Mouse (Mus musculus): Measurements from ENCODE around the gene Vmn1r218. TPM values are rescaled to one million over a fixed set of nuclear protein-coding genes. Genes with fewer than 3 reads are reported as not detected.
"Not testable (repeated sequence)": the region's sequence is repeated elsewhere in the genome, so short reads cannot be mapped to it uniquely, and the experiment has no call there.

Gene Vmn1r218
- polyA plus RNA-seq (2015; fragmentation: Nextera tagmentation; extraction: Ambion mirVana): not detected in 2 replicates

DNA sequence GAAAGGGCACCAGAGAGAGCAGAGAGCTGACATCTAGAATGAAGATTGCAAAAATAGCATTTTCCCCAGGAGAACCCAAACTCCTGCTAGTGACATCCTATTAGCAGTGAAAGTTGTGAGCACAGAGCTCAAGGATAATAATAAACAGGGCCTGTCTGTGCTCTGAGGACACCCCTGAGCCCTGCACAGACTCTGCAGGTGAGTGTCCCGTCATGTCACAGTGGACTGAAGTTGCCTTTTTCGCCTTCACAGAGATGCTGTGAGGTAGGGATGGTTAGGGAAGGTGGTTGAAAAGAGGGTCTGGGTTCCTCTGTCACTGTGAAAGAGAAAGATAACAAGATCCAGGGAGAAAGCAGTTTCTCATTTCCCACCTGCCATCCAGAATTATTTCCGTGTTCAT lies at the start of gene Vmn1r218:
TSS of gene Vmn1r218 (plus strand) at position 57 of the 400 bp plus-strand sequence.
- no peak for TF ChIP-seq CTCF (IDR thresholded peaks at IDR 0.05; ENCODE audit: low read depth)
- H3K36me3 ChIP-seq (ENCODE audit: control insufficient read depth, insufficient read depth): no peaks in the 10 kb centered on the region
- no peak for ATAC-seq
- H3K9me3 ChIP-seq (ENCODE audit: control insufficient read depth): no peaks in the 10 kb centered on the region
- no peak within 1 kb of the TSS for H3K4me2 ChIP-seq (replicated peaks; ENCODE audit: low read depth)
- no peaks in the 10 kb centered on the region for H3K27me3 ChIP-seq (replicated peaks; ENCODE audit: control insufficient read depth, insufficient read depth, low read length)
- no peak within 1 kb of the TSS for H3K27ac ChIP-seq (ENCODE audit: low read depth, low read length)
- no peak within 1 kb of the TSS for H3K4me3 ChIP-seq (ENCODE audit: low read depth, low read length)
- no peaks in the 10 kb centered on the region for H3K4me1 ChIP-seq (replicated peaks; ENCODE audit: control insufficient read depth, insufficient read depth, low read length)
- 54% methylated on average over 3 of the region's 3 CpGs for WGBS
- no peak within 1 kb of the TSS for H3K9ac ChIP-seq (ENCODE audit: low read depth, low read length)

DNA sequence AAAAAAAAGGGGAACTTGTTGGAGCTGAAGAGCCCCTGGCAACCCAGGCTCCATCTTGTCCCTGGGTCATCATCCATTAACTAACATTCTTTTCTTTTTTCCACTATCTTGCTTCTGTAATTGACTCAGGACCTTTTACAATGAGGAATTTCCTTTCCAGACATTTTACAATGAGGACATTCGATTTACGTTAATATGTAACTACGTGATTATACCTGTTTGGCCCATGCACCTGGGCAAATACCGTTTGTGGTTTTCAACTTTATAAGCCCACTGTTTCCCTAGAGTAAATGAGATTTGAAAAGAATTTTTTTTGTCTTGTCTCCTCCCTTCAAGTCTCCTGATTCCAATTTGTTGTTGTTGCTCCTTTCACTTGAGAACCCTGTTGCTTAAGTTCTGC lies 38.6 kb upstream of the Vmn1r218 start:
- H3K9me3 ChIP-seq (ENCODE audit: control insufficient read depth): no peaks in the 10 kb centered on the region
- WGBS: 38% methylated on average over 4 of the region's 4 CpGs
- no peak overlapping the region for H3K4me2 ChIP-seq (replicated peaks; ENCODE audit: low read depth)
- no peak overlapping the region for H3K27ac ChIP-seq (ENCODE audit: low read depth, low read length)
- H3K9ac ChIP-seq (ENCODE audit: low read depth, low read length): no peak overlapping the region
- no peak for TF ChIP-seq CTCF (IDR thresholded peaks at IDR 0.05; ENCODE audit: low read depth)
- H3K4me3 ChIP-seq (ENCODE audit: low read depth, low read length): no peak overlapping the region
- H3K36me3 ChIP-seq (ENCODE audit: control insufficient read depth, insufficient read depth): no peaks in the 10 kb centered on the region
- ATAC-seq: peak; percentile 83
- no peaks in the 10 kb centered on the region; the same call in 1 of the 2 replicates for H3K4me1 ChIP-seq (replicated peaks; ENCODE audit: control insufficient read depth, insufficient read depth, low read length)
- H3K27me3 ChIP-seq (replicated peaks; ENCODE audit: control insufficient read depth, insufficient read depth, low read length): no peaks in the 10 kb centered on the region

DNA sequence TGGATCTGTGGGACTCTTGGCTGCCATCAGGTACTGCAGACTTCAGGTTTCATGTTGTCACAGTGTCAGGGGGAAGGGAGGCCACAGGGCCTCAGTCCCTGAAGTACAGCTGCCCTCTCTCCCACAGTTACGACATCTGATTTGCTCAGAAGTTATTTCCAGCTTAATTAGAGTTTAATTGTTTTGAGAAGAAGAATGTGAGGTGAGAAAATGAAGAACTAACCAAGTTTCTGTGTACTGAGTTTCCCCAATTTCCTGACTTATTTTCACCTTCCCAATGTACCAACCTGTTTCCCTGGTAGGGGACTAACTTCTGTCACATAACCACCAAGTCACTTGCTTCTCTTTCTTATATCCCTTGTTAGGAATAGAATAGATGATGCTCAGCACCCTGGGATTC lies 14.8 kb upstream of the Vmn1r218 start, which contains the start of gene Vmn1r217:
TSS of gene Vmn1r217 (minus strand) at position 101 of the 400 bp plus-strand sequence.
- H3K27me3 ChIP-seq (replicated peaks; ENCODE audit: control insufficient read depth, insufficient read depth, low read length); H3K9ac ChIP-seq (ENCODE audit: low read depth, low read length); H3K4me1 ChIP-seq (replicated peaks; ENCODE audit: control insufficient read depth, insufficient read depth, low read length); H3K36me3 ChIP-seq (ENCODE audit: control insufficient read depth, insufficient read depth); H3K4me3 ChIP-seq (ENCODE audit: low read depth, low read length); H3K9me3 ChIP-seq (ENCODE audit: control insufficient read depth); H3K4me2 ChIP-seq (replicated peaks; ENCODE audit: low read depth); ATAC-seq; H3K27ac ChIP-seq (ENCODE audit: low read depth, low read length): not testable (repeated sequence)
- WGBS: 67% methylated on average over 1 of the region's 1 CpGs

DNA sequence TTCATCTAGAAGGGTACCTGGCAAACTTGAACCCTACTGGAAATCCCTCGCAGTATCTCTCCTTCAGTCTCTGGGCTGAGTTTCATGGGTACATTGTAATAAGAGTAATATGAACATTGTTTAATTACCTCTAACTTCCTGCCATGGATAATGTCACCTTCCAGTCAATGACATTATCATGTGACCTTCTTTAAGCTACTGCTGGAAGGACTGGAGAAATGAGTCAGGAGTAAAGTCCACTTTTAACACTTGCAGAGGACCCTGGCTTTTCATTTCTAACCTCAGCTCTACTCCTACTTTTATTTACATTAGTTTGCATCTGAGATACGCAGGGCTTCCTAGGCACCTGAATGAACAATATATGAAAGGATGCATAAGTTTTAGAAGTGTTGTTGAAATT lies 12.3 kb upstream of the Vmn1r218 start:
- no peaks in the 10 kb centered on the region for H3K9me3 ChIP-seq (ENCODE audit: control insufficient read depth)
- WGBS: 47% methylated on average over 2 of the region's 2 CpGs
- no peak overlapping the region for H3K4me2 ChIP-seq (replicated peaks; ENCODE audit: low read depth)
- no peak overlapping the region for H3K9ac ChIP-seq (ENCODE audit: low read depth, low read length)
- no peak overlapping the region for H3K4me3 ChIP-seq (ENCODE audit: low read depth, low read length)
- H3K27ac ChIP-seq (ENCODE audit: low read depth, low read length): no peak overlapping the region
- H3K27me3 ChIP-seq (replicated peaks; ENCODE audit: control insufficient read depth, insufficient read depth, low read length): no peaks in the 10 kb centered on the region
- no peaks in the 10 kb centered on the region for H3K4me1 ChIP-seq (replicated peaks; ENCODE audit: control insufficient read depth, insufficient read depth, low read length)
- H3K36me3 ChIP-seq (ENCODE audit: control insufficient read depth, insufficient read depth): no peaks in the 10 kb centered on the region
- ATAC-seq: peak; percentile 67
- no peak for TF ChIP-seq CTCF (IDR thresholded peaks at IDR 0.05; ENCODE audit: low read depth)

DNA sequence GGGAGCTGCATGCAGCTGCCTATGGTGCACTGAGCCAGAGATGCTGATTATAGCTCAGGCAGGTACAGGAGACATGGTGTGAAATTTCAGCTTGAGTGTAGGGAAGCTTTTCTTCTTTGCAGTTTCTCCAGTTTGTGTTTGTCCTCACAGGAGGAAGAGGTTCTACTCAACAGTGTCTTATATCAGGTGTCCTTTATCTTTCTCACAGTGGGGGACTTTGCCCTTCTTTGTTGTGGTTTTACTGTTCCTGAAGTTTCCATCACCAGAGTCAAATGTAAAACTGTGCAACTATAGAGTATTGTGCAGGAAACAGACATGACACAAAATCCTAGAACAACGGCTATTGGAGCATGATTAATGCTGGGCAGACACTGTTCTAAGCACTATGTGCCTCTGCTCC lies 546 bp downstream of the Vmn1r218 start:
- Histone ChIP-seq H3K4me3 (ENCODE audit: low read depth, low read length) (no peak overlapping the region), H3K4me1 (replicated peaks; ENCODE audit: control insufficient read depth, insufficient read depth, low read length) (no peaks in the 10 kb centered on the region), H3K27me3 (replicated peaks; ENCODE audit: control insufficient read depth, insufficient read depth, low read length) (no peaks in the 10 kb centered on the region), H3K9me3 (ENCODE audit: control insufficient read depth) (no peaks in the 10 kb centered on the region), H3K36me3 (ENCODE audit: control insufficient read depth, insufficient read depth) (no peaks in the 10 kb centered on the region), H3K4me2 (replicated peaks; ENCODE audit: low read depth) (no peak overlapping the region), H3K9ac (ENCODE audit: low read depth, low read length) (no peak overlapping the region), H3K27ac (ENCODE audit: low read depth, low read length) (no peak overlapping the region)
- WGBS: 23% methylated on average over 1 of the region's 1 CpGs
- peak; percentile 70; the same call in 1 of the 2 replicates for ATAC-seq
- no peak for TF ChIP-seq CTCF (IDR thresholded peaks at IDR 0.05; ENCODE audit: low read depth)

DNA sequence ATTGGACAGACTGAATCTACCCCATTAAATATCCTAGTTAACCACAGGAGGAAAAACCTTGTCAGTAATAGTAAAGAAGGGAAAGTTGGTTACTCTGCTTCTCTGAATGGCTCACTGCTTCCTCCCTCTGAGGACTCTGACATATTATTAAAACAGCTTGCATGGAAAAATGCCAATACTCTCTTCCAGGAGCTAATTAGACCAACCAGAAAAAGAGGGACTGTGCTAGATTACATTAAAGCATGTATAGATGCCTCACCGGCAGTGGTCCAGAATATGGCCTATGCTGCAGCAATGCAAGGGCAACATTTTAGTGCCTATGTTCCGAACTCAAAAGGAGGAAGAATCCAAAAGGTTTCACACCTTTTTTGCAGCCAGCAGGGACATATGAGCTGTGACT lies 5.9 kb downstream of the Vmn1r218 start:
- Histone ChIP-seq H3K27ac (ENCODE audit: low read depth, low read length) (no peak overlapping the region), H3K4me1 (replicated peaks; ENCODE audit: control insufficient read depth, insufficient read depth, low read length) (no peaks in the 10 kb centered on the region), H3K4me3 (ENCODE audit: low read depth, low read length) (no peak overlapping the region), H3K4me2 (replicated peaks; ENCODE audit: low read depth) (no peak overlapping the region), H3K9ac (ENCODE audit: low read depth, low read length) (no peak overlapping the region), H3K36me3 (ENCODE audit: control insufficient read depth, insufficient read depth) (no peaks in the 10 kb centered on the region), H3K9me3 (ENCODE audit: control insufficient read depth) (no peaks in the 10 kb centered on the region), H3K27me3 (replicated peaks; ENCODE audit: control insufficient read depth, insufficient read depth, low read length) (no peaks in the 10 kb centered on the region)
- TF ChIP-seq CTCF (IDR thresholded peaks at IDR 0.05; ENCODE audit: low read depth): no peak
- 82% methylated on average over 2 of the region's 2 CpGs for WGBS
- ATAC-seq: no peak

DNA sequence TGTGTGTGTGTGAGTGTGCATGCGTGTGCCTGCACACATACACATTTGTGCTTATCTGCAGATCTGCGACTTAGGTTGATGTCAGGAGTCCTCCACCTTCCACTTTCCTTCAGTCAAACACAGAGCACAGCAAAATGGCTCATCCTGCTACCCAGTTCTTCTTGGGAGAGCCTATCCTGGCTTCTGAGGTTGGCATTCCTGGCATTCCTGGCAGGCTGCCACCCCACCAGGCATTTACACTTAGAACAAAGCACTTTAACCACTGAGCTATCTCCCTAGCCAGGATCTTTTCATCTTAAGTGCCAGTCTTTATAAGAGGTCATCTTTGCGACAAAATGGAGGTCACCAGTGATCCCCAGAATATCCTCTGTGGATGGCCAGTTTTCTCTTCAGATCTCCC lies 24.9 kb downstream of the Vmn1r218 start:
- no peaks in the 10 kb centered on the region for H3K4me1 ChIP-seq (replicated peaks; ENCODE audit: control insufficient read depth, insufficient read depth, low read length)
- WGBS: 68% methylated on average over 3 of the region's 3 CpGs
- TF ChIP-seq CTCF (IDR thresholded peaks at IDR 0.05; ENCODE audit: low read depth): no peak
- no peaks in the 10 kb centered on the region for H3K36me3 ChIP-seq (ENCODE audit: control insufficient read depth, insufficient read depth)
- H3K27ac ChIP-seq (ENCODE audit: low read depth, low read length): no peak overlapping the region
- no peak overlapping the region for H3K4me3 ChIP-seq (ENCODE audit: low read depth, low read length)
- no peaks in the 10 kb centered on the region for H3K9me3 ChIP-seq (ENCODE audit: control insufficient read depth)
- H3K9ac ChIP-seq (ENCODE audit: low read depth, low read length): no peak overlapping the region
- no peak overlapping the region for H3K4me2 ChIP-seq (replicated peaks; ENCODE audit: low read depth)
- ATAC-seq: no peak
- no peaks in the 10 kb centered on the region for H3K27me3 ChIP-seq (replicated peaks; ENCODE audit: control insufficient read depth, insufficient read depth, low read length)

All from intestine, postnatal 0 days (tissue).